Mouse (Mus musculus): ENCODE results near the gene Kctd10. TPM values are rescaled to one million over a fixed set of nuclear protein-coding genes. Genes with fewer than 3 reads are reported as not detected.

Gene Kctd10
- polyA plus RNA-seq, 1 experiment from 2014 or later = 93.8 TPM

- no peaks in the 10 kb centered on the region for H3K9me3 ChIP-seq (replicated peaks)
- H3K27me3 ChIP-seq = no peaks in the 10 kb centered on the region
- WGBS = 59% methylated on average over 23 of the region's 23 CpGs
- H3K4me3 ChIP-seq = no peak overlapping the region
- ATAC-seq (replicated peaks; ENCODE audit: insufficient number of reproducible peaks, insufficient read depth, low FRiP score, low read depth) = no peak
- H3K4me2 ChIP-seq = no peak overlapping the region
- H3K36me3 ChIP-seq = peaks cover 86% of the 10 kb centered on the region
- H3K4me1 ChIP-seq (replicated peaks) = peaks cover 14% of the 10 kb centered on the region
- no peak overlapping the region for H3K9ac ChIP-seq
- no peak overlapping the region for H3K27ac ChIP-seq
Observed at GRCm38 (mm10) chr5:114412361-114412998, 32.2 kb upstream of the Kctd10 start.

GRCm38 (mm10) chr5:114410429-114410828 is 30.1 kb upstream of the Kctd10 start:
- ATAC-seq (replicated peaks; ENCODE audit: insufficient number of reproducible peaks, insufficient read depth, low FRiP score, low read depth) = no peak
- H3K36me3 ChIP-seq = peaks cover 90% of the 10 kb centered on the region
- no peak overlapping the region for H3K4me2 ChIP-seq
- H3K9ac ChIP-seq = no peak overlapping the region
- no peaks in the 10 kb centered on the region for H3K27me3 ChIP-seq
- no peaks in the 10 kb centered on the region for H3K9me3 ChIP-seq (replicated peaks)
- H3K27ac ChIP-seq = no peak overlapping the region
- no peak overlapping the region for H3K4me3 ChIP-seq
- WGBS = 88% methylated on average over 13 of the region's 13 CpGs
- peaks cover 14% of the 10 kb centered on the region for H3K4me1 ChIP-seq (replicated peaks)

DNA sequence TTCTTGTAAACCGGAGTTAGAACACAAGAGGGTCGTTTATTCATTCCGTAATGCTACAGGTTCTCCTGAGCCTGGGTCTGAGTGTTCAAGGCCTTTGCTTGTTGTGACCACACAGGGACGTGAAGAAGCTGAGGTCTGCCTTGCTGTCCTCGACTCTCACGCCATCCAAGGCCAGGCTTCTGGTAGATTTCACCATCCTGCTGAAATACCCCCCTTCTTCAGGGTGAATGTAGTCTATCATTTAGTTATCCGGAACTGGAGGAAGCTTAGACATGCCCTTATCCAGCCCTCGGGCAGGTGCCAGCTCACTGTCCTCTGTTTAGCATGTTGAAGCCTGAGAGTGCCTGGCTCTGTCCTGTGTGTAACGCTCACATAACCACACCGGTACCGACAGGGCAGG is 28.5 kb upstream of the Kctd10 start:
- H3K36me3 ChIP-seq = peaks cover 92% of the 10 kb centered on the region
- peaks cover 13% of the 10 kb centered on the region for H3K4me1 ChIP-seq (replicated peaks)
- no peaks in the 10 kb centered on the region for H3K27me3 ChIP-seq
- H3K4me3 ChIP-seq = no peak overlapping the region
- H3K9me3 ChIP-seq (replicated peaks) = no peaks in the 10 kb centered on the region
- no peak overlapping the region for H3K4me2 ChIP-seq
- 94% methylated on average over 11 of the region's 11 CpGs for WGBS
- H3K27ac ChIP-seq = no peak overlapping the region
- no peak overlapping the region for H3K9ac ChIP-seq
- ATAC-seq (replicated peaks; ENCODE audit: insufficient number of reproducible peaks, insufficient read depth, low FRiP score, low read depth) = no peak

DNA sequence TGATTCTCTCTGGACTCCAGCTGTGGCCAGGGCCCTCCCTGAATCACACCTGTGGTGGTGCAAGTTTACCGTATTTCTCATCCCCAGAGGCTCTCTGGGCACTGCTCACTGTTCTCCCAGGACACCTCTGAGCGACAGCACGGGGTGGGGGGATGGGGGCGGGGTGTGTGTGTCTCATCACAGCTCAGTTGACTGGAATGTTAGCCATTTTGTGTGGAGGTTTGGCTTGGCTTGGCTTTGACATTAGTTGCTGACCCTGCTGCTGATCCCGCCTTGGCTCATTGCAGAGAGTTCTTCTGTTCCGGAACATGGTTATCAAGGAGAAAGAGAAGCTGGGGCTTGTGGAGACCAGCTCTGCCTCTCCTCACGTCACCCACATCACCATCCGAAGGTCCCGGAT is 27.5 kb upstream of the Kctd10 start:
- Histone ChIP-seq H3K36me3 (peaks cover 99% of the 10 kb centered on the region), H3K4me1 (replicated peaks) (peaks cover 2% of the 10 kb centered on the region; the same call in 1 of the 2 replicates), H3K27me3 (no peaks in the 10 kb centered on the region), H3K9ac (no peak overlapping the region), H3K27ac (no peak overlapping the region), H3K4me3 (no peak overlapping the region), H3K4me2 (no peak overlapping the region), H3K9me3 (replicated peaks) (no peaks in the 10 kb centered on the region)
- 82% methylated on average over 9 of the region's 9 CpGs for WGBS
- ATAC-seq (replicated peaks; ENCODE audit: insufficient number of reproducible peaks, insufficient read depth, low FRiP score, low read depth) = no peak

GRCm38 (mm10) chr5:114407269-114407668 is 27.0 kb upstream of the Kctd10 start:
- Histone ChIP-seq H3K4me2 (no peak overlapping the region), H3K4me1 (replicated peaks) (no peaks in the 10 kb centered on the region), H3K9ac (no peak overlapping the region), H3K36me3 (peaks cover 99% of the 10 kb centered on the region), H3K27ac (no peak overlapping the region), H3K4me3 (no peak overlapping the region), H3K27me3 (no peaks in the 10 kb centered on the region), H3K9me3 (replicated peaks) (no peaks in the 10 kb centered on the region)
- ATAC-seq (replicated peaks; ENCODE audit: insufficient number of reproducible peaks, insufficient read depth, low FRiP score, low read depth) = no peak
- 76% methylated on average over 10 of the region's 10 CpGs for WGBS

- no peak overlapping the region for H3K9ac ChIP-seq
- H3K4me3 ChIP-seq = no peak overlapping the region
- no peaks in the 10 kb centered on the region for H3K9me3 ChIP-seq (replicated peaks)
- H3K36me3 ChIP-seq = peaks cover 99% of the 10 kb centered on the region
- no peaks in the 10 kb centered on the region for H3K27me3 ChIP-seq
- H3K4me1 ChIP-seq (replicated peaks) = no peaks in the 10 kb centered on the region
- 90% methylated on average over 14 of the region's 14 CpGs for WGBS
- no peak for ATAC-seq (replicated peaks; ENCODE audit: insufficient number of reproducible peaks, insufficient read depth, low FRiP score, low read depth)
- H3K27ac ChIP-seq = no peak overlapping the region
- H3K4me2 ChIP-seq = no peak overlapping the region
Observed at GRCm38 (mm10) chr5:114406592-114406991, 26.3 kb upstream of the Kctd10 start.

DNA sequence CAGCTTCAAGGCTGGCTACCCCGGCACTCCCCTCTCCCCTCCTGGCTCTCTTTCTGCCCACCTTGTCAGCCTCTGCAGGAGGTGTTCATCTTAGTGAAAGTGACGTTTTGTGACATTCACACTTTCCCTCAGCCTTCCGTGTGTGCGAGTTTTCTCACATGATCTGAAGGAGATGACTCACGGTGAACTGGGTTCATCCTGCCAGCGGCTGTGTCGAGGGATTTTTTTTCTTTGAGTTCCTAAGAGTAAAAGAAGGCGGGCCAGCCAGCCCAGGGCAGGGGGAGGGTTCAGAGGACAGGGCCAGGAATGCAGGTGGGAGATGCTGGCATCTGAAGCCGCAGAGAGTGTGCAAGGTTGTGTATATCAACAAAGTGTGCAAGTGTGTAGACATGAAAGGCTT is 12.9 kb upstream of the Kctd10 start:
- H3K27ac ChIP-seq = no peak overlapping the region
- H3K9me3 ChIP-seq (replicated peaks) = no peaks in the 10 kb centered on the region
- H3K27me3 ChIP-seq = no peaks in the 10 kb centered on the region
- 77% methylated on average over 9 of the region's 9 CpGs for WGBS
- H3K4me1 ChIP-seq (replicated peaks) = no peaks in the 10 kb centered on the region
- H3K4me3 ChIP-seq = no peak overlapping the region
- H3K4me2 ChIP-seq = no peak overlapping the region
- peaks cover 94% of the 10 kb centered on the region for H3K36me3 ChIP-seq
- no peak for ATAC-seq (replicated peaks; ENCODE audit: insufficient number of reproducible peaks, insufficient read depth, low FRiP score, low read depth)
- no peak overlapping the region for H3K9ac ChIP-seq

- Histone ChIP-seq H3K4me1 (replicated peaks) (peaks cover 19% of the 10 kb centered on the region), H3K9ac (no peak overlapping the region), H3K4me2 (no peak overlapping the region), H3K27ac (no peak overlapping the region), H3K9me3 (replicated peaks) (no peaks in the 10 kb centered on the region), H3K36me3 (peaks cover 55% of the 10 kb centered on the region), H3K4me3 (no peak overlapping the region), H3K27me3 (no peaks in the 10 kb centered on the region)
- ATAC-seq (replicated peaks; ENCODE audit: insufficient number of reproducible peaks, insufficient read depth, low FRiP score, low read depth) = no peak
- WGBS = 83% methylated on average over 8 of the region's 8 CpGs
Observed at GRCm38 (mm10) chr5:114384448-114384847, 4.1 kb upstream of the Kctd10 start.

DNA sequence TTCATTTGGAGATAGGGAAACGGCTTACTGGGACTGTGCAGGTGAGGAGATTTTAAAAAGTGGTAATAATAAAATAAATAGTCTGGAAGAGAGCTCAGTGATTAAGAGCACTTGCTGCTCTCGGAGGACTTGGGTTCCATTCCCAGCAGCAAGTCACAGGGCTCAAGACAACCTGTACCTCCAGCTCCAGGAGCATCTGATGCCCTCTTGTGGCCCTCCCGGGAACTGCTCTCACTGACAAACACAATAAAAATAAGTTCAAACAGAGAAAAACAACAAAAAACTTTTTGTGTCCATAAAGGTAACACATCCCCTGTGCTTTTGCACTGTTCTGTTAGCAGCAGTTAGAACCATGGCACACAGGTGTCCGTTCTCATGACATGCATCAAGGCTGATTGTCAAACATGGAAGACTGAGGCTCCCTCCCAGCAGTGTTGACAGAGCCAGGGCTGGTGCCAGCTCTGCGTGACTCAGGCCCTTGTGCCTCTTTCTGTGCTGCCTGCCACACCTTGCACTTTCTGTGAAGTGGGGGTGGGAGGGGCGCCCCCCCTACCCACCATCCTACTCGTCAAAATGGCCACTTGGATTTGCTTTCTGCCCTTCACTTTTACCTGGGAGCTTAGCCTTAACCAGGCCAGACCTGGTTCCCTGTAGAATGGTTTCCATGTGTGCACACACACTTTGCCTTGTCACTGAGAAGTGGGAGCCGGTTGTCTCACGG is 3.0 kb upstream of the Kctd10 start:
- no peak overlapping the region for H3K4me3 ChIP-seq
- no peak for ATAC-seq (replicated peaks; ENCODE audit: insufficient number of reproducible peaks, insufficient read depth, low FRiP score, low read depth)
- 73% methylated on average over 9 of the region's 9 CpGs for WGBS

DNA sequence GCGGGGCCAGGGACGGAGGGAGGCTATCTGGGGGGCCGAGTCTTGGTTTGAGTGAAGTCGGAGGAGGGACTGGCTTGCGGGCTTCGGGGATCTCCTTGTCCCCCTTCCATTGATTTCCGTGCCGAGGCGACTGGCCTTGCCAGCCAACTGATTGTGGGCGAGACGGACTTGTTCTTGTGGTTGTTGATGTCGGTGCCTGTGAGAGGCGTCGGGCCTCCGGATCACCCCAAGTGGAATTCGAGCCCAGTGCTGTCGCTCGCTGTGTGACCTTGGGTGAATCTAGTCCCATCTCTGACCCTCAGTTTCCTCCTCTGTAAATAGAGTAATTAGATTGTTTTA is 674 bp upstream of the Kctd10 start:
- no peaks in the 10 kb centered on the region for H3K9me3 ChIP-seq (replicated peaks)
- ATAC-seq (replicated peaks; ENCODE audit: insufficient number of reproducible peaks, insufficient read depth, low FRiP score, low read depth) = peak; percentile 29
- peak overlapping the region; percentile 97 for H3K4me3 ChIP-seq
- peaks cover 53% of the 10 kb centered on the region for H3K4me1 ChIP-seq (replicated peaks)
- peak overlapping the region; percentile 92 for H3K27ac ChIP-seq
- H3K9ac ChIP-seq = peak overlapping the region; percentile 98
- peaks cover 20% of the 10 kb centered on the region for H3K36me3 ChIP-seq
- peak overlapping the region; percentile 77 for H3K4me2 ChIP-seq
- no peaks in the 10 kb centered on the region for H3K27me3 ChIP-seq
- WGBS = under 1% methylated on average over 18 of the region's 18 CpGs

More for the DNA sequence above, 3.0 kb upstream of the Kctd10 start:
- H3K4me1 ChIP-seq (replicated peaks) = peaks cover 30% of the 10 kb centered on the region
- no peak overlapping the region for H3K4me2 ChIP-seq
- peaks cover 43% of the 10 kb centered on the region for H3K36me3 ChIP-seq
- no peak overlapping the region for H3K27ac ChIP-seq
- no peak overlapping the region for H3K9ac ChIP-seq
- H3K27me3 ChIP-seq = no peaks in the 10 kb centered on the region
- H3K9me3 ChIP-seq (replicated peaks) = no peaks in the 10 kb centered on the region

DNA sequence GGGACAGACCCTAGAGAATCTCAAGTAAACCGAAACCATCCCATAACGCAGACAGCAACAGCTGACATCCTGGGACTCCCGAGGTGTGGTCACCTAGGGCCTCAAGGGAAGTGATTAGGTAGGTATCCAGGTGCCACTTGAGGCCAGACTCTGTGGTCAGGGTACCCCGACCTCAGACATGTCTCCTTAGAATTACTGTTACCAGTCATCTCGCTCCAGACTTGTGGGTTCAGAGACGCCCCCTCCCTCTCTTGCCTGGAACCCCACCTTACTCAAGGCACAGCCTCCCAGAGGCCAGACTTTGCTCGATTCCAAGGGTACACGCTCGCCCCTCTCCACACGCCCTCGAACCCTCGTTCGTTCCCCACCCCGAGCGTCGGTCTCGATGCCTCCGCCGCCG is 545 bp downstream of the Kctd10 start:
- Histone ChIP-seq H3K27me3 (no peaks in the 10 kb centered on the region), H3K4me1 (replicated peaks) (peaks cover 65% of the 10 kb centered on the region), H3K4me3 (peak overlapping the region; percentile 97), H3K4me2 (peak overlapping the region; percentile 77), H3K27ac (peak overlapping the region; percentile 92), H3K36me3 (peaks cover 13% of the 10 kb centered on the region; the same call in 1 of the 2 replicates), H3K9ac (peak overlapping the region; percentile 98), H3K9me3 (replicated peaks) (no peaks in the 10 kb centered on the region)
- WGBS = 0% methylated on average over 20 of the region's 20 CpGs
- ATAC-seq (replicated peaks; ENCODE audit: insufficient number of reproducible peaks, insufficient read depth, low FRiP score, low read depth) = peak; percentile 27

DNA sequence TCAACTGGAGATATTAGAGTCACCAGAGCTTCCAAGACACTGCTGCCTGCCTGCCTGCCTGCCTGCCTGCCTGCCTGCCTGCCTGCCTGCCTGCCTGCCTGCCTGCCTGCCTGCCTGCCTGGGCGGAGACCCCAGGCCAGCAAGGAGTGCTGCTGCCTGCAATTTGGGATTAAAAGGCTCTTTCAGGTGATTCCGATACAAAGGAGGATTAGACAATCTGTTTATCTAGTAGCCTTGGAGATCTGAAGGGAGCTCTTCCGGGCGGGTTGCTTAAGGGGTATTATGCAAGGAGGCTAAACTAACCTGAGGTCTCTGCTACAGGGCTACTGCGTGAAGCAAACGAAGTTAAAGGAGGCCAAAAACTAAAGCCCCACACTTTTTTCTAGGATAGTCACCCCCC is 1.4 kb downstream of the Kctd10 start:
- peak overlapping the region; percentile 77 for H3K4me2 ChIP-seq
- peaks cover 14% of the 10 kb centered on the region; the same call in 1 of the 2 replicates for H3K36me3 ChIP-seq
- 46% methylated on average over 6 of the region's 6 CpGs for WGBS
- peak overlapping the region; percentile 98 for H3K9ac ChIP-seq
- no peak for ATAC-seq (replicated peaks; ENCODE audit: insufficient number of reproducible peaks, insufficient read depth, low FRiP score, low read depth)
- peaks cover 74% of the 10 kb centered on the region for H3K4me1 ChIP-seq (replicated peaks)
- H3K4me3 ChIP-seq = peak overlapping the region; percentile 97
- peak overlapping the region; percentile 92 for H3K27ac ChIP-seq
- no peaks in the 10 kb centered on the region for H3K9me3 ChIP-seq (replicated peaks)
- no peaks in the 10 kb centered on the region for H3K27me3 ChIP-seq

All from heart, embryonic 15.5 days (tissue).